Mouse (Mus musculus) ovary, postnatal 36 days (tissue): ENCODE measurements around the gene Clca3a2.
"Not testable (repeated sequence)": the region's sequence is repeated elsewhere in the genome, so short reads cannot be mapped to it uniquely, and the experiment has no call there.

ENCODE experiments used
- DNase-seq: peaks from one replicate; pipeline ENCODE4 v3.0.0; 2022; ENCODE audit warnings: low spot score, mixed read lengths

Clca3a2 gene

GRCm38 (mm10) chr3:144819219-144819618 lies at the start of gene Clca3a2:
TSS of gene Clca3a2 (minus strand) at chr3:144819494.
- DNase-seq: not testable (repeated sequence)

- no peak for DNase-seq
Measured at GRCm38 (mm10) chr3:144849584-144849983, 30.3 kb upstream of the Clca3a2 start.

GRCm38 (mm10) chr3:144849014-144849556 lies 29.8 kb upstream of the Clca3a2 start, which contains the start of gene Clca3b:
TSS of gene Clca3b (minus strand) at chr3:144849357.
- DNase-seq: not testable (repeated sequence)

- no peak for DNase-seq
Measured at GRCm38 (mm10) chr3:144827257-144827656, 8.0 kb upstream of the Clca3a2 start.

GRCm38 (mm10) chr3:144825151-144825550 lies 5.9 kb upstream of the Clca3a2 start:
- peak; percentile 75 for DNase-seq

- DNase-seq: no peak
Measured at GRCm38 (mm10) chr3:144823331-144823730, 4.0 kb upstream of the Clca3a2 start.

- DNase-seq: no peak
Measured at GRCm38 (mm10) chr3:144820632-144821031, 1.3 kb upstream of the Clca3a2 start.

GRCm38 (mm10) chr3:144813336-144813735 lies 6.0 kb downstream of the Clca3a2 start:
- not testable (repeated sequence) for DNase-seq

- no peak for DNase-seq
Measured at GRCm38 (mm10) chr3:144811821-144812220, 7.5 kb downstream of the Clca3a2 start.

- not testable (repeated sequence) for DNase-seq
Measured at GRCm38 (mm10) chr3:144808153-144808925, 11.0 kb downstream of the Clca3a2 start.

- DNase-seq: not testable (repeated sequence)
Measured at GRCm38 (mm10) chr3:144806626-144807025, 12.7 kb downstream of the Clca3a2 start.

- peak; percentile 33 for DNase-seq
Measured at GRCm38 (mm10) chr3:144801861-144802260, 17.4 kb downstream of the Clca3a2 start.

- no peak for DNase-seq
Measured at GRCm38 (mm10) chr3:144785181-144786148, 33.8 kb downstream of the Clca3a2 start.

- no peak for DNase-seq
Measured at GRCm38 (mm10) chr3:144765161-144765560, 54.1 kb downstream of the Clca3a2 start.

GRCm38 (mm10) chr3:144761454-144761853 lies 57.8 kb downstream of the Clca3a2 start:
- no peak for DNase-seq

GRCm38 (mm10) chr3:144760592-144761309 lies 58.5 kb downstream of the Clca3a2 start, which contains the start of gene Clca3a1:
TSS of gene Clca3a1 (minus strand) at chr3:144760977.
- DNase-seq: peak; percentile 20

- no peak for DNase-seq
Measured at GRCm38 (mm10) chr3:144759719-144760118, 59.6 kb downstream of the Clca3a2 start.

- DNase-seq: not testable (repeated sequence)
Measured at GRCm38 (mm10) chr3:144756103-144756502, 63.2 kb downstream of the Clca3a2 start.

- no peak for DNase-seq
Measured at GRCm38 (mm10) chr3:144753120-144753519, 66.2 kb downstream of the Clca3a2 start.

- not testable (repeated sequence) for DNase-seq
Measured at GRCm38 (mm10) chr3:144749062-144749963, 70.0 kb downstream of the Clca3a2 start.
